Mouse (Mus musculus) liver, adult 2 months (tissue): ENCODE results near the gene Spata45. TPM values are rescaled to one million over a fixed set of nuclear protein-coding genes. Genes with fewer than 3 reads are reported as not detected.

ENCODE experiments used
- DNase-seq: peaks from one replicate; pipeline ENCODE4 v3.0.0-alpha.2; 2011; ENCODE audit warnings: low read depth, low spot score; ENCODE audit errors: extremely low read depth
- H3K27ac ChIP-seq: fragments of 200-500 bp; replicated peaks from 2 replicates; pipeline ENCODE4 v1.5.1; 2012; ENCODE audit warnings: low read depth, mild to moderate bottlenecking, control low read depth, inconsistent platforms, low read length; ENCODE audit not compliant: insufficient read depth
- H3K27me3 ChIP-seq: fragments of 200-500 bp; 2 replicates; pipeline ENCODE4 v1.6.1; 2012; ENCODE audit warnings: mild to moderate bottlenecking, moderate library complexity, low read length, inconsistent platforms; ENCODE audit not compliant: control insufficient read depth, insufficient read depth
- H3K36me3 ChIP-seq: fragments of 200-500 bp; 2 replicates; pipeline ENCODE4 v1.6.1; 2012; ENCODE audit warnings: low read length, inconsistent platforms; ENCODE audit not compliant: control insufficient read depth, insufficient read depth
- H3K4me1 ChIP-seq: fragments of 200-500 bp; 2 replicates; pipeline ENCODE4 v1.6.1; 2011; ENCODE audit warnings: low read length; ENCODE audit not compliant: control insufficient read depth, insufficient read depth
- H3K4me3 ChIP-seq: fragments of 200-500 bp; 2 replicates; pipeline ENCODE4 v1.5.1; 2011; ENCODE audit warnings: low read depth, mild to moderate bottlenecking, control low read depth, low read length, moderate library complexity; ENCODE audit not compliant: insufficient read depth
- H3K79me2 ChIP-seq: fragments of 200-500 bp; 2 replicates; pipeline ENCODE4 v1.6.1; 2012; ENCODE audit warnings: inconsistent platforms, mild to moderate bottlenecking, low read length, moderate library complexity; ENCODE audit not compliant: control insufficient read depth, insufficient read depth
- H3K9ac ChIP-seq: fragments of 200-500 bp; 2 replicates; pipeline ENCODE4 v1.6.1; 2012; ENCODE audit warnings: low read depth, mild to moderate bottlenecking, control low read depth, inconsistent platforms, low read length
- CTCF ChIP-seq: fragments of 200-500 bp; IDR thresholded peaks from 2 replicates; pipeline ENCODE4 v1.5.1; 2011; ENCODE audit warnings: low read depth, low read length, control low read depth
- POLR2A ChIP-seq: fragments of 200-500 bp; IDR thresholded peaks from 2 replicates; pipeline ENCODE4 v1.6.1; 2011; ENCODE audit warnings: low read length, control low read depth; ENCODE audit not compliant: insufficient read depth; ENCODE audit errors: extremely low read depth
- WGBS: fragments of 180-500 bp; shearing (Covaris S2); methylation state at CpG from one replicate; pipeline ENCODE4 v1.1.7; 2018; 5-methylcytosine and 5-hydroxymethylcytosine counted together
- polyA plus RNA-seq: library from polyadenylated mRNA; depleted of rRNA; stranded (reverse); fragments of >200 nt; gene quantifications from 2 replicates; pipeline ENCODE4 v1.2.3, GENCODE M21; 2012
- total RNA-seq: library from RNA; depleted of rRNA; stranded (reverse); fragments of >200 nt; gene quantifications from 2 replicates; pipeline ENCODE4 v1.2.3, GENCODE M21; 2014

Spata45 gene
- total and polyA plus RNA-seq, 2 experiments = not detected

DNA sequence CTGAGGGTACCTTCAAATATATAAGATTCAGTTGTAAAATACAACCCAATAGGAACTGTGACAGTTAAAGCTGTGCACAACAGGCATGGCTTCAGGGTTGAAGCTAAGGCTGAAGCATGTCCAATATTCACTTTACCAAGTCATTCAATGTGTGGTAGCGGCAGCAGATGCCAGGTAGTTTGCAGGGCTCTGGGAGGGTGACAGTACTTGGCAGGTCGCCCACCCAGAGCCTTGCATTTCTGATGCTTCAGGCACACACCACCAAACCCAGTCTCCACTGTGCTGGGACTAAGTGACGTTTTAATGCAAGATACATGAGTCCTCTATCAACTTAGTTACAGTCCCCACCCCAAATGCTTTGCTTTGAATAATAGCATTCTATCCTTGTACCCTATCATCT lies 35.8 kb upstream of the Spata45 start:
- Histone ChIP-seq H3K9ac (no peak overlapping the region), H3K79me2 (no peaks in the 10 kb centered on the region), H3K27me3 (no peaks in the 10 kb centered on the region), H3K27ac (no peak overlapping the region), H3K4me1 (no peaks in the 10 kb centered on the region), H3K4me3 (no peak overlapping the region), H3K36me3 (no peaks in the 10 kb centered on the region)
- WGBS = 92% methylated on average over 3 of the region's 3 CpGs
- no peak for DNase-seq
- TF ChIP-seq POLR2A = no peak
- no peak for TF ChIP-seq CTCF

DNA sequence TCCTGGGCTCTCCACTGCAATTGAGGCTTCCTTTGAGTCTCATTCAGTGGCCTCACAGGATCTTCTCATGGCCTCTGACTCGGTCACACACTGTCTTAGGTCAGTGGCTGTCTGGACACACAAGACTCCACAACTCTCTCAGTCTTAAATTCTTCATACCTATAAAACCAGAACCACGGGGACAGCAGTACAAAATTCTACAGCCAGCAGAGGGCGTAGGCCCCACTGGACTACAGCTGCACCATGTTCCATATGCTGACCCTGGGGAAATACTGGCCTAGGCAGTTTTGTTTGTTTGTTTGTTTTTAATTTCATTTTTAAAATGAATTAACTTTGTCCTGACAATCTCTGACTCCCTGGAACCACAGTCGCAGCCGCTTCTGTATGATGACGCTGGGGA lies 34.2 kb upstream of the Spata45 start:
- H3K9ac ChIP-seq = no peak overlapping the region
- H3K4me1 ChIP-seq = no peaks in the 10 kb centered on the region
- no peak overlapping the region for H3K4me3 ChIP-seq
- no peaks in the 10 kb centered on the region for H3K27me3 ChIP-seq
- no peak for DNase-seq
- H3K79me2 ChIP-seq = no peaks in the 10 kb centered on the region
- H3K27ac ChIP-seq = no peak overlapping the region
- TF ChIP-seq CTCF (peak; percentile 30; the same call in 1 of the 2 replicates), POLR2A (no peak)
- peaks cover 6% of the 10 kb centered on the region for H3K36me3 ChIP-seq
- 74% methylated on average over 6 of the region's 6 CpGs for WGBS

DNA sequence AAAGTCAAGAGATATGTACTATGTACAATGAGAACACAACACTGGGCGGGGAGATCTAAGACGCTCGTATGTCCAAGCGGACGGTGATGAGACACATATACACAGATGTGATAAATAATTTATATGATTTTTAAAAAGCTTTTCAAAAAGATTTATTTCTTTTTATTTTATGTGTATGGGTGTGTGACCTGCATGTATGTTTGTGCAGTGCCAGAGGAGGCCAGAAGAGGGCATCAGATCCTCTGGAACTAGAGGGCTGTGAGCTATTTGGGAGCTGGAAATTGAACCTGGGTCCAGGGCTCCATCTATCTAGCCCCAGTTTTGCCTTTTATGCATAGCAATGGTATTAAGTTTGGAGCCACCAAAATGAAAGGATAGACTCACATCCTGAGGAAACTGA lies 27.7 kb upstream of the Spata45 start:
- Histone ChIP-seq H3K9ac (no peak overlapping the region), H3K36me3 (peaks cover 32% of the 10 kb centered on the region), H3K79me2 (no peaks in the 10 kb centered on the region), H3K27ac (no peak overlapping the region), H3K27me3 (no peaks in the 10 kb centered on the region), H3K4me3 (no peak overlapping the region), H3K4me1 (no peaks in the 10 kb centered on the region)
- TF ChIP-seq POLR2A = no peak
- peak; percentile 18; the same call in 1 of the 2 replicates for TF ChIP-seq CTCF
- no peak for DNase-seq
- 98% methylated on average over 5 of the region's 5 CpGs for WGBS

DNA sequence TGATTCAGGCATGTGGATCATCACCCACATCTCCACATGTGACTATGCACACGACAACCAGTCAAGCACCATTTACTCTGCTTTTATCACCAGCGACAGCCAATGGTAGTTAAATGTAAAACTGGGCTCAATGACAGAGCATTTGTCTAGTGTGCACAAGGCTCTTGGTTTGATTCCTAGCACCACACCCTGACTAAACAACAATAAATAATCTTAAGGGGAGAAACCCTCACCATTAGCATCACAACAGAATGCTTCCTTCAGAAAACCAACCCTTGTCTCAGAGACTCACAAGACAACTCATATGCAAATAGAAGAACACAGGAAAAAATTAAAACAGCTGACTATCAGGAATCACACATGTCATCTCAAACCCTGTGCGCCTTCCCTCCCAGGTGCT lies 22.2 kb upstream of the Spata45 start:
- no peak overlapping the region for H3K9ac ChIP-seq
- no peak for DNase-seq
- TF ChIP-seq POLR2A (no peak), CTCF (no peak)
- no peak overlapping the region for H3K4me3 ChIP-seq
- no peaks in the 10 kb centered on the region for H3K79me2 ChIP-seq
- no peak overlapping the region for H3K27ac ChIP-seq
- H3K36me3 ChIP-seq = peaks cover 16% of the 10 kb centered on the region; the same call in 1 of the 2 replicates
- H3K27me3 ChIP-seq = no peaks in the 10 kb centered on the region
- H3K4me1 ChIP-seq = no peaks in the 10 kb centered on the region
- 99% methylated on average over 3 of the region's 3 CpGs for WGBS

DNA sequence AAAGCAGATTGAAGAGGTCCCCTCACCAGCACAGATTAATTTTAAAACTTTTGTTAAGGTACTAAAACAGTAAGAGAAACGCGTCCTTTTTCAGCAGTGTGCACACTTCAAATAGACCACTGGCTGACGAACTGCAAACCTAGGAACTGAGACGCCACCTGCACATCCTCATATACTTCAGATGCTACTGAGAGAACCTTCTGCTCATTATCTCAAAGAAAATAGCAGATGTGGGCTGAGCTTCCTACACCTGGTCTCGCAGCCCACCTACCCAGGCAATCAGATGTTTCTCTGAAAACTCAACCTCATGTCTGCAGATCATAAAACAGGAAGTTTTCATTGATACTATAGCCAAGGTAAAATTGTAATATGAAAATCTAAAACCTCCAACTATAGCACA lies 16.6 kb upstream of the Spata45 start:
- Histone ChIP-seq H3K9ac (no peak overlapping the region), H3K4me3 (no peak overlapping the region), H3K79me2 (no peaks in the 10 kb centered on the region), H3K27ac (no peak overlapping the region), H3K4me1 (no peaks in the 10 kb centered on the region), H3K27me3 (no peaks in the 10 kb centered on the region), H3K36me3 (peaks cover 4% of the 10 kb centered on the region; the same call in 1 of the 2 replicates)
- DNase-seq = no peak
- 95% methylated on average over 5 of the region's 5 CpGs for WGBS
- no peak for TF ChIP-seq POLR2A
- TF ChIP-seq CTCF = no peak

DNA sequence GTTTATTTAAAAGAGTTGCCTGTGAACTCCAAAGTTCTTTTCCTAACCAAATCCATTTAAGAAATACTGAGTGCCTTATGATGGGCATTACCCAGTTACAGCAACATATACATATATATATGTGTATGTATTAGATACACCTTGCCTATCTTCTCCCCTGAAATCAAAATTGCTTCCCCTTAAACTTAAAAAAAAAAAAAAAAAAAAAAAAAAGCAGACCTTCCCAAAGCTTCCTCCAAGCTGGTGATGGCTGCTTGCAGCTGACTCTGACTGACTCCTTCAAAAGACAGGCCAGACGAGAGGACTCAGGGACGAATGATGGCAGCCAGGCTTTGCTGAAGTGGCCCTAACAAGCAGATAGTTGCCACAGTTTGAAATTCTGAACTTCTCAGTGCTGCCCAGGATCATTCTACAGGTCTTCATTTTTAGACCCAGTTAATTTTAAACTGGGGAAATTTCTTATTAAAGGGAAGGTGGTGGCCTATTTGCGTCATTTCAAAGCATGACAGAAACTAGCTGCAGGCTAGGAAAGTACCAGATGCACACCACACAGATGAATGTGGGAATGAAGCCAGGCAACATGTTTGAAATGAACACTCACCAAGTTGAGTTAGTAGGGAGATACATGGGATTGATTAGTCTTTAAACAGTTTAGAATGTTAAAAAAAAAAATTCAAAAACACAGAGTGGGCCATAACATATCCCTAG lies 16.1 kb upstream of the Spata45 start:
- Histone ChIP-seq H3K27me3 (no peaks in the 10 kb centered on the region), H3K79me2 (no peaks in the 10 kb centered on the region; the same call in 1 of the 2 replicates), H3K27ac (no peak overlapping the region), H3K4me1 (peaks cover 5% of the 10 kb centered on the region), H3K9ac (no peak overlapping the region), H3K36me3 (peaks cover 1% of the 10 kb centered on the region; the same call in 1 of the 2 replicates), H3K4me3 (no peak overlapping the region)
- no peak for DNase-seq
- no peak for TF ChIP-seq CTCF
- no peak for TF ChIP-seq POLR2A
- 86% methylated on average over 3 of the region's 3 CpGs for WGBS
